Mouse (Mus musculus) bone marrow macrophage, adult 2 months (primary cell): Measurements from ENCODE around the gene Plcb2. TPM values are rescaled to one million over a fixed set of nuclear protein-coding genes. Genes with fewer than 3 reads are reported as not detected.

ENCODE experiments used
- H3K27ac ChIP-seq: 2 replicates; pipeline ENCODE4 v1.5.1; 2012; ENCODE audit warnings: low read depth, low read length; ENCODE audit not compliant: insufficient read depth
- H3K4me1 ChIP-seq: 2 replicates; pipeline ENCODE4 v1.6.1; 2012; ENCODE audit warnings: low read length; ENCODE audit not compliant: control insufficient read depth, insufficient read depth
- H3K4me3 ChIP-seq: 2 replicates; pipeline ENCODE4 v1.5.1; 2012; ENCODE audit warnings: mild to moderate bottlenecking, low read length, moderate library complexity; ENCODE audit not compliant: insufficient read depth
- CTCF ChIP-seq: IDR thresholded peaks from 2 replicates; pipeline ENCODE4 v1.5.1; 2012; ENCODE audit warnings: low read depth, mild to moderate bottlenecking, low read length, moderate library complexity
- POLR2A ChIP-seq: IDR thresholded peaks from 2 replicates; pipeline ENCODE4 v1.6.1; 2012; ENCODE audit warnings: mild to moderate bottlenecking, low read depth, low read length, borderline replicate concordance
- polyA plus RNA-seq: library from polyadenylated mRNA; stranded (reverse); fragments of >200 nt; gene quantifications from 2 replicates; pipeline ENCODE4 v1.2.4, GENCODE M21; 2012; ENCODE audit not compliant: missing spikeins, insufficient read depth, insufficient read length

The Plcb2 gene
- polyA plus RNA-seq, 1 experiment = 53.8 TPM

- H3K4me1 ChIP-seq = peaks cover 4% of the 10 kb centered on the region; the same call in 1 of the 2 replicates
- H3K4me3 ChIP-seq = no peak overlapping the region
- TF ChIP-seq CTCF (no peak), POLR2A (no peak)
- H3K27ac ChIP-seq = no peak overlapping the region
Observed at GRCm38 (mm10) chr2:118693370-118693966, 34.8 kb downstream of the Plcb2 start.

GRCm38 (mm10) chr2:118689875-118690274 is 38.4 kb downstream of the Plcb2 start:
- TF ChIP-seq CTCF (no peak), POLR2A (no peak)
- no peaks in the 10 kb centered on the region for H3K4me1 ChIP-seq
- H3K27ac ChIP-seq = no peak overlapping the region
- no peak overlapping the region for H3K4me3 ChIP-seq

DNA sequence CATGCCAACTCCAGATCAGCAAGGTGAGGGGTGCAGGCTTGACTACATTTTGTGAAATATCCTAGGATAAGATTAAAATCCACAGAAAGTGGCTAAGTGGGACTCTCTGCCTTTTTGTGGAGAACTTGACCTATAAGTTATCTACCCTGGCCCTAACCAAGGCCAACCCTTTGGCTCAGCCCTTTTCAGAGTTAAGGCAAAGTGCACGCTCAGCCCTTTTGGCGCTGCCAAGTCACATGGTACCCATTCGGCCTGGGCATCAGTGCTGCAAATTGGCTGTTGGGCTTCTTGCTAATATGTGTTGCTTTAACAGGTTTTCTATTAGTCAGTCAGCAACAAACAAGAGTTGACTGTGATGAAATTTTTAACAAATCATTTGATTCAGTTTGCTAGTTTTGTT is 40.4 kb downstream of the Plcb2 start:
- Histone ChIP-seq H3K4me1 (no peaks in the 10 kb centered on the region), H3K27ac (no peak overlapping the region), H3K4me3 (no peak overlapping the region)
- TF ChIP-seq CTCF = no peak
- TF ChIP-seq POLR2A = no peak

DNA sequence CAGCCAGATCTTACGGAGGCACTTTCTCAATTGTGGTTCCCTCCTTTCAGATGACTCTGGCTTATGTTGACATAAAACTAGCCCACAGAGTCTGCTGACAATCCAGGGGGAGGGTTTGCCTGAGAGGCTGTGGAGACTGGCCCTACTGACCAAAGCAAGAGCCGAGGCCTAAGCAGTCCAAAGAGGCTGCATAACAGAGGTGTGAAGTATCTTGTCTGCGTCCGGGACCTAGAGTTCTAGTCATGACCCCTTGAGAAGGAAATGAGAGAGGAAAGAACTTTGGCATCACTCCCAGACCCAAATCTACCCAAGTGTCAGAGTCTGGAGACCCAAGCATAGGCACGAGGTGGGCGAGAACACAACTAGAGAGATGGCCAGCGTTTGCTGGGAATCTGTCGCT is 41.5 kb downstream of the Plcb2 start:
- Histone ChIP-seq H3K4me1 (no peaks in the 10 kb centered on the region), H3K4me3 (no peak overlapping the region), H3K27ac (no peak overlapping the region)
- no peak for TF ChIP-seq POLR2A
- no peak for TF ChIP-seq CTCF

GRCm38 (mm10) chr2:118685088-118685487 is 43.1 kb downstream of the Plcb2 start:
- TF ChIP-seq POLR2A = no peak
- TF ChIP-seq CTCF = no peak
- H3K27ac ChIP-seq = no peak overlapping the region
- no peaks in the 10 kb centered on the region for H3K4me1 ChIP-seq
- no peak overlapping the region for H3K4me3 ChIP-seq

- no peak for TF ChIP-seq CTCF
- no peak for TF ChIP-seq POLR2A
- no peaks in the 10 kb centered on the region for H3K4me1 ChIP-seq
- H3K27ac ChIP-seq = no peak overlapping the region
- no peak overlapping the region for H3K4me3 ChIP-seq
Observed at GRCm38 (mm10) chr2:118682544-118683260, 45.5 kb downstream of the Plcb2 start.

- no peak for TF ChIP-seq POLR2A
- TF ChIP-seq CTCF = no peak
- Histone ChIP-seq H3K27ac (no peak overlapping the region), H3K4me1 (no peaks in the 10 kb centered on the region), H3K4me3 (no peak overlapping the region)
Observed at GRCm38 (mm10) chr2:118680926-118681325, 47.3 kb downstream of the Plcb2 start.

GRCm38 (mm10) chr2:118679577-118679976 is 48.7 kb downstream of the Plcb2 start:
- H3K4me3 ChIP-seq = no peak overlapping the region
- H3K4me1 ChIP-seq = no peaks in the 10 kb centered on the region
- no peak for TF ChIP-seq POLR2A
- TF ChIP-seq CTCF = no peak
- H3K27ac ChIP-seq = no peak overlapping the region

DNA sequence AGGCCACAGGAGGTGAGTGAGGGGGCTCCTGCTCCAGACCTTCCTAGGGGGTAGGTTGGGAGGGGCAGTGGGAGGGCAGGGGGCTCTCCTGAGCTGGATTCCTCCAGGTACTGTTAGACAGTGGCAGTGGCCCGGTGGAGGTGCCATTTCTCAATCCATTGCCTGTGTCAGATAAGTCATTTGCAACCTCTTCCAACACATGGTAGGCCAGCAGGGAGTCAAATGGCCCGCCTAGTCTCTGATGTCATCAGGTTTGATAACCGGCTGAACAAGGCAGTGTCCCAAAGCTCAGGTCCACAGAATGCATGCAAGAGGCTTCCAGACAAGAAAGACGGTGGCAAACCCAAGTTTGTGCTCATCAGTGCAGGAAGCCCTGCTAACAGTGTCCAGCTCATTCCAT is 50.4 kb downstream of the Plcb2 start:
- H3K4me3 ChIP-seq = no peak overlapping the region
- TF ChIP-seq POLR2A (no peak), CTCF (no peak)
- no peaks in the 10 kb centered on the region for H3K4me1 ChIP-seq
- no peak overlapping the region for H3K27ac ChIP-seq
